Mouse (Mus musculus): Measurements from ENCODE around the gene Gm2016.
"Not testable (repeated sequence)": the region's sequence is repeated elsewhere in the genome, so short reads cannot be mapped to it uniquely, and the experiment has no call there.

DNA sequence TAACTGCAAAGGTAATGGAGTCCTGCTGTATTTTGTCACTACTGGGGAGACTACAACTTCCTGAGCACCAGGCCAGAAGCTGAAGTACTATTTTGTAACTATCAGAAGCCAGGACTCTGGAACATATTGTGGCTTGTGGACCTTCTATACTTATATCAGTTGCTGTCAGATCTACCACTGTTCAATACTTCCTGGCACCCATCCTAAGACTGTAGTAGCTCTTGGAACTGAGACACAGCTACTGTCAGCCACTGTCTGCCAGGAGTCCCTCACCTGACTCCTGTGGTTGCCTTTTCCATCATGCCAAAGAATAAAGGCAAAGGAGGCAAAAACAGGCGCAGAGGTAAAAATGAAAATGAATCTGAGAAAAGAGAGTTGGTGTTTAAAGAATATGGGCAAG, 21.2 kb downstream of the Gm2016 start, which contains the start of gene Gm2022:
- TF ChIP-seq CTCF (conservative IDR thresholded peaks at IDR 0.05; ENCODE audit: low read length); POU5F1 (IDR thresholded peaks at IDR 0.05; ENCODE audit: borderline replicate concordance, low read length); NANOG (IDR thresholded peaks at IDR 0.05; ENCODE audit: borderline replicate concordance, low read length): not testable (repeated sequence)

Data from E14TG2a.4 (cell line).